Mouse (Mus musculus) MEL (cell line): ENCODE data around the gene Tph2.

Experiments used
- CHD1 ChIP-seq: IDR thresholded peaks from 2 replicates; pipeline ENCODE4 v1.6.1; 2012; ENCODE audit warnings: low read depth, mild to moderate bottlenecking, inconsistent platforms, low read length, improper control_type of control experiment
- CTCF ChIP-seq, 3 experiments: IDR thresholded peaks in 2 of 3; conservative IDR thresholded peaks in 1 of 3; 2 replicates each; pipeline ENCODE4 v1.5.1; 2011 to 2012; ENCODE audit warnings: low read length in 3 of 3, low read depth in 2 of 3, mild to moderate bottlenecking in 2 of 3, improper control_type of control experiment in 1 of 3, inconsistent platforms in 1 of 3, mixed read lengths in 1 of 3, moderate library complexity in 1 of 3; ENCODE audit not compliant: control insufficient read depth in 1 of 3, insufficient read depth in 1 of 3, poor library complexity in 1 of 3, severe bottlenecking in 1 of 3
- EP300 ChIP-seq, 2 experiments: IDR thresholded peaks; 2 replicates each; pipeline ENCODE4 v1.6.1; 2011; ENCODE audit warnings: improper control_type of control experiment in 2 of 2, low read length in 2 of 2, low read depth in 1 of 2, mild to moderate bottlenecking in 1 of 2
- GATA1 ChIP-seq: IDR thresholded peaks from 2 replicates; pipeline ENCODE4 v1.6.1; 2011; ENCODE audit warnings: low read depth, low read length, improper control_type of control experiment
- JUND ChIP-seq: IDR thresholded peaks from 2 replicates; pipeline ENCODE4 v1.6.1; 2011; ENCODE audit warnings: low read depth, mild to moderate bottlenecking, improper control_type of control experiment, low read length
- MAFK ChIP-seq: IDR thresholded peaks from 2 replicates; pipeline ENCODE4 v1.6.1; 2011; ENCODE audit warnings: low read depth, mild to moderate bottlenecking, low read length, improper control_type of control experiment, borderline replicate concordance
- MAX ChIP-seq: IDR thresholded peaks from 2 replicates; pipeline ENCODE4 v1.6.1; 2011; ENCODE audit warnings: low read length, improper control_type of control experiment
- MAZ ChIP-seq: IDR thresholded peaks from 2 replicates; pipeline ENCODE4 v1.6.1; 2012; ENCODE audit warnings: low read depth, mild to moderate bottlenecking, inconsistent platforms, low read length, improper control_type of control experiment
- MXI1 ChIP-seq: IDR thresholded peaks from 2 replicates; pipeline ENCODE4 v1.6.1; 2011; ENCODE audit warnings: mild to moderate bottlenecking, low read depth, low read length, improper control_type of control experiment
- MYC ChIP-seq: IDR thresholded peaks from 2 replicates; pipeline ENCODE4 v1.6.1; 2011; ENCODE audit warnings: low read depth, mild to moderate bottlenecking, low read length, improper control_type of control experiment, moderate library complexity
- POLR2A ChIP-seq, 2 experiments: IDR thresholded peaks; 2 replicates each; pipeline ENCODE4 v1.6.1; 2011 to 2012; ENCODE audit warnings: low read length in 2 of 2, mild to moderate bottlenecking in 2 of 2, control low read depth in 1 of 2, improper control_type of control experiment in 1 of 2, low read depth in 1 of 2, moderate library complexity in 1 of 2; ENCODE audit not compliant: control insufficient read depth in 1 of 2, insufficient read depth in 1 of 2, poor library complexity in 1 of 2
- POLR2AphosphoS2 ChIP-seq: IDR thresholded peaks from 2 replicates; pipeline ENCODE4 v1.6.1; 2011; ENCODE audit warnings: low read length, improper control_type of control experiment
- TAL1 ChIP-seq: IDR thresholded peaks from 2 replicates; pipeline ENCODE4 v1.6.1; 2012; ENCODE audit warnings: mild to moderate bottlenecking, inconsistent platforms, low read length, moderate library complexity, mixed read lengths
- USF1 ChIP-seq: IDR thresholded peaks from 2 replicates; pipeline ENCODE4 v1.6.1; 2014; ENCODE audit warnings: low read depth, mild to moderate bottlenecking, inconsistent platforms, low read length, improper control_type of control experiment, moderate library complexity

DNA sequence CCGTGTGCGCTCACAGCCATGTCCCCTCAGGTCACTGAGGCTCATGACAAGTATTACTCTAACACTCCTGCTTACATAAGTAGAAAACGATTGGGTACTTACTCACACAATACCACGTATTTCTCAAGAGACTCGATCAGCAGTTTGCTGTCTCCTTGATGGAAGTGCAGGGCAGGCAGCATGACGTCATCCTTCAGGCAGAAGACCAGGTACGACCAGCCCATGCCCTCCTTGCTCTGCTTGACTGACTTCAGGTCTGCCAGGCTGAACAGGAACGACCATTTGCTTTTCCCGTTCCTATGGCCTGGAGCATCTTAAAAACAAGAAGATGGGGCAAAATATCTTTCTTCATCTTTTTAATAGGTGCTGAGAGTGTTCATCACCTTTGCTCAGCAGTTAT, 44.2 kb upstream of the Tph2 start:
- no peak for TF ChIP-seq CTCF (IDR thresholded peaks at IDR 0.05 in 2 of 3, conservative IDR thresholded peaks at IDR 0.05 in 1 of 3; ENCODE audit: control insufficient read depth in 1 of 3, insufficient read depth in 1 of 3, low read depth in 2 of 3, low read length in 3 of 3, poor library complexity in 1 of 3, severe bottlenecking in 1 of 3)
- no peak for TF ChIP-seq USF1
- no peak for TF ChIP-seq POLR2A (IDR thresholded peaks at IDR 0.05; ENCODE audit: control insufficient read depth in 1 of 2, insufficient read depth in 1 of 2, low read depth in 1 of 2, low read length in 2 of 2, poor library complexity in 1 of 2)
- no peak for TF ChIP-seq GATA1
- no peak for TF ChIP-seq MAX
- no peak for TF ChIP-seq MAZ
- TF ChIP-seq MXI1: no peak
- TF ChIP-seq TAL1: no peak
- no peak for TF ChIP-seq MYC
- TF ChIP-seq MAFK: no peak
- TF ChIP-seq EP300 (IDR thresholded peaks at IDR 0.05; ENCODE audit: low read depth in 1 of 2, low read length in 2 of 2): no peak
- TF ChIP-seq JUND: no peak
- TF ChIP-seq POLR2AphosphoS2: no peak
- TF ChIP-seq CHD1: no peak
